Mouse (Mus musculus): ENCODE data around the gene Kif3b. TPM values are rescaled to one million over a fixed set of nuclear protein-coding genes. Genes with fewer than 3 reads are reported as not detected.

Gene Kif3b
- polyA plus RNA-seq, 1 experiment = 5.6 TPM

GRCm38 (mm10) chr2:153332981-153333380 is 41.8 kb downstream of the Kif3b start:
- Histone ChIP-seq H3K4me3 (ENCODE audit: extremely low read depth, insufficient read depth, insufficient read length) (no peak overlapping the region), H3K27me3 (ENCODE audit: control insufficient read depth, insufficient read depth, low read length) (no peaks in the 10 kb centered on the region), H3K4me1 (ENCODE audit: control insufficient read depth, insufficient read depth, insufficient read length) (peaks cover 12% of the 10 kb centered on the region; the same call in 1 of the 2 replicates), H3K36me3 (ENCODE audit: control insufficient read depth, insufficient read depth, low read length) (peaks cover 7% of the 10 kb centered on the region), H3K27ac (ENCODE audit: insufficient read depth, low read length) (no peak overlapping the region)
- TF ChIP-seq POLR2A (IDR thresholded peaks at IDR 0.05; ENCODE audit: low read depth, low read length) = no peak
- WGBS = 86% methylated on average over 3 of the region's 3 CpGs
- DNase-seq (ENCODE audit: low read depth in 1 of 2, low spot score in 2 of 2) = peak in 1 of 2 experiments; percentile 53

- TF ChIP-seq CTCF (IDR thresholded peaks at IDR 0.05; ENCODE audit: extremely low read depth, insufficient read depth, insufficient read length, insufficient replicate concordance) = no peak
- no peak for TF ChIP-seq POLR2A (IDR thresholded peaks at IDR 0.05; ENCODE audit: low read depth, low read length)
- WGBS = 77% methylated on average over 6 of the region's 6 CpGs
- H3K27me3 ChIP-seq (ENCODE audit: control insufficient read depth, insufficient read depth, low read length) = no peaks in the 10 kb centered on the region
- no peak overlapping the region for H3K27ac ChIP-seq (ENCODE audit: insufficient read depth, low read length)
- no peak overlapping the region for H3K4me3 ChIP-seq (ENCODE audit: extremely low read depth, insufficient read depth, insufficient read length)
- H3K36me3 ChIP-seq (ENCODE audit: control insufficient read depth, insufficient read depth, low read length) = peaks cover 5% of the 10 kb centered on the region
- H3K4me1 ChIP-seq (ENCODE audit: control insufficient read depth, insufficient read depth, insufficient read length) = peaks cover 12% of the 10 kb centered on the region; the same call in 1 of the 2 replicates
- DNase-seq (ENCODE audit: low read depth in 1 of 2, low spot score in 2 of 2) = no peak
Observed at GRCm38 (mm10) chr2:153333822-153334232, 42.6 kb downstream of the Kif3b start.

- no peaks in the 10 kb centered on the region for H3K27me3 ChIP-seq (ENCODE audit: control insufficient read depth, insufficient read depth, low read length)
- 75% methylated on average over 3 of the region's 3 CpGs for WGBS
- DNase-seq (ENCODE audit: low read depth in 1 of 2, low spot score in 2 of 2) = no peak
Observed at GRCm38 (mm10) chr2:153334281-153334680, 43.1 kb downstream of the Kif3b start.

GRCm38 (mm10) chr2:153336117-153336516 is 44.9 kb downstream of the Kif3b start:
- H3K4me1 ChIP-seq (ENCODE audit: control insufficient read depth, insufficient read depth, insufficient read length) = peaks cover 12% of the 10 kb centered on the region; the same call in 1 of the 2 replicates
- no peaks in the 10 kb centered on the region for H3K27me3 ChIP-seq (ENCODE audit: control insufficient read depth, insufficient read depth, low read length)
- TF ChIP-seq POLR2A (IDR thresholded peaks at IDR 0.05; ENCODE audit: low read depth, low read length) = no peak
- TF ChIP-seq CTCF (IDR thresholded peaks at IDR 0.05; ENCODE audit: extremely low read depth, insufficient read depth, insufficient read length, insufficient replicate concordance) = no peak
- 18% methylated on average over 2 of the region's 2 CpGs for WGBS
- no peaks in the 10 kb centered on the region for H3K36me3 ChIP-seq (ENCODE audit: control insufficient read depth, insufficient read depth, low read length)
- DNase-seq (ENCODE audit: low read depth in 1 of 2, low spot score in 2 of 2) = no peak
- H3K27ac ChIP-seq (ENCODE audit: insufficient read depth, low read length) = 0 out of 2 replicates have a peak overlapping the region, but pooled peaks have one; percentile 28
- H3K4me3 ChIP-seq (ENCODE audit: extremely low read depth, insufficient read depth, insufficient read length) = no peak overlapping the region

More at GRCm38 (mm10) chr2:153334281-153334680, 43.1 kb downstream of the Kif3b start:
- TF ChIP-seq POLR2A (IDR thresholded peaks at IDR 0.05; ENCODE audit: low read depth, low read length) (no peak), CTCF (IDR thresholded peaks at IDR 0.05; ENCODE audit: extremely low read depth, insufficient read depth, insufficient read length, insufficient replicate concordance) (no peak)
- H3K4me1 ChIP-seq (ENCODE audit: control insufficient read depth, insufficient read depth, insufficient read length) = peaks cover 12% of the 10 kb centered on the region; the same call in 1 of the 2 replicates
- no peak overlapping the region for H3K4me3 ChIP-seq (ENCODE audit: extremely low read depth, insufficient read depth, insufficient read length)
- H3K36me3 ChIP-seq (ENCODE audit: control insufficient read depth, insufficient read depth, low read length) = peaks cover 5% of the 10 kb centered on the region
- H3K27ac ChIP-seq (ENCODE audit: insufficient read depth, low read length) = no peak overlapping the region

GRCm38 (mm10) chr2:153338361-153339350 is 47.4 kb downstream of the Kif3b start:
- Histone ChIP-seq H3K27me3 (ENCODE audit: control insufficient read depth, insufficient read depth, low read length) (no peaks in the 10 kb centered on the region), H3K36me3 (ENCODE audit: control insufficient read depth, insufficient read depth, low read length) (no peaks in the 10 kb centered on the region), H3K4me1 (ENCODE audit: control insufficient read depth, insufficient read depth, insufficient read length) (peaks cover 2% of the 10 kb centered on the region; the same call in 1 of the 2 replicates), H3K27ac (ENCODE audit: insufficient read depth, low read length) (no peak overlapping the region), H3K4me3 (ENCODE audit: extremely low read depth, insufficient read depth, insufficient read length) (no peak overlapping the region)
- DNase-seq (ENCODE audit: low read depth in 1 of 2, low spot score in 2 of 2) = no peak
- TF ChIP-seq POLR2A (IDR thresholded peaks at IDR 0.05; ENCODE audit: low read depth, low read length) = no peak
- no peak for TF ChIP-seq CTCF (IDR thresholded peaks at IDR 0.05; ENCODE audit: extremely low read depth, insufficient read depth, insufficient read length, insufficient replicate concordance)
- WGBS = 70% methylated on average over 9 of the region's 9 CpGs

- H3K36me3 ChIP-seq (ENCODE audit: control insufficient read depth, insufficient read depth, low read length) = no peaks in the 10 kb centered on the region
- H3K4me1 ChIP-seq (ENCODE audit: control insufficient read depth, insufficient read depth, insufficient read length) = no peaks in the 10 kb centered on the region
- DNase-seq (ENCODE audit: low read depth in 1 of 2, low spot score in 2 of 2) = no peak
- H3K27ac ChIP-seq (ENCODE audit: insufficient read depth, low read length) = no peak overlapping the region
- H3K27me3 ChIP-seq (ENCODE audit: control insufficient read depth, insufficient read depth, low read length) = no peaks in the 10 kb centered on the region
- WGBS = 89% methylated on average over 6 of the region's 6 CpGs
- no peak overlapping the region for H3K4me3 ChIP-seq (ENCODE audit: extremely low read depth, insufficient read depth, insufficient read length)
- TF ChIP-seq POLR2A (IDR thresholded peaks at IDR 0.05; ENCODE audit: low read depth, low read length) (no peak), CTCF (IDR thresholded peaks at IDR 0.05; ENCODE audit: extremely low read depth, insufficient read depth, insufficient read length, insufficient replicate concordance) (no peak)
Observed at GRCm38 (mm10) chr2:153342166-153342565, 51.0 kb downstream of the Kif3b start.

All from spleen, adult 2 months (tissue).